Mouse (Mus musculus) heart, postnatal 4 days (tissue): ENCODE data around the gene Olfr652. TPM values are rescaled to one million over a fixed set of nuclear protein-coding genes. Genes with fewer than 3 reads are reported as not detected.

ENCODE experiments used
- DNase-seq: peaks from one replicate; pipeline ENCODE4 v3.0.0; 2021
- total RNA-seq, 2 experiments: library from RNA; stranded (reverse); gene quantifications; 2 replicates each; pipeline ENCODE4 v1.2.3; 2021

Olfr652 gene
- not detected for total RNA-seq

DNA sequence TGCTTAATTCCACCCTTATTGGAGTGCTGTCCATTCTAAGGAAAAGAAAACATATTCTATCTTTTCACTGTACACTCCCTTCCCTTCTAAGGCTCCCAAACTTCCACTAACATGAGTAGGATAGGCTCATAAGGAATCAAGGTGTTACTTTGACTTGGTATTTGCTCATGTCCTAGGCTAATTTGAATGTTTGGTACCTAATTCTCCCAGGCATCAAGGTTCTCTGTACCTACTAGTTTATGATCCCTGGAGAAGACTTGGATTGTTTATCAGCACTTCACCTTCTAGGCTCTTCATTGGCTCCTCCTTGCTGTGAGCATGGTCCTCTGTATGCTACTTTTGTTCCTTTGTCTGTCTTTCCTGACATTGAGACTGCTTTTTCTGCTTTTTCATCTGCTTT is at the start of gene Olfr652:
Gene Olfr652, plus strand, starts transcription at position 301 of the 400 bp plus-strand sequence.
- no peak for DNase-seq

DNA sequence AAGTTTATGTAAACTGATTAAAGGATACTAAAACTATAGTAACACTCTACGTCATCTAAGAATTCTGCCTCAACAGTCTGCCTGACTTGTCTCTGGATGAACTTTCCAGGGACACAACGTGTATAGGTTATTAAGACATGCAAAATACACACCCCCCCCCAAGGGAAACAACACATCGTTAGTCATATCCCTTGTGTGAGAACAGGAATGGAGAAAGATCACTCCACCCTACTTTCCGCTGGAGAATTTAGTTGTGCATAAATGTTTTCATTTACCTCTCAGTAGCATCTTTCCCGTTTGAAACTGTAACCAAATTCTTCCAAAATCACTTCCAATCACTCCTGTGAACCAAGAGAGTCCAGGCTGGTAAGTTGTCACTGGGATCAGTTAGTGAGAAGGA is 10.9 kb upstream of the Olfr652 start, which contains the start of gene Olfr651:
Gene Olfr651, plus strand, starts transcription at position 301 of the 400 bp plus-strand sequence.
- DNase-seq, result no peak

DNA sequence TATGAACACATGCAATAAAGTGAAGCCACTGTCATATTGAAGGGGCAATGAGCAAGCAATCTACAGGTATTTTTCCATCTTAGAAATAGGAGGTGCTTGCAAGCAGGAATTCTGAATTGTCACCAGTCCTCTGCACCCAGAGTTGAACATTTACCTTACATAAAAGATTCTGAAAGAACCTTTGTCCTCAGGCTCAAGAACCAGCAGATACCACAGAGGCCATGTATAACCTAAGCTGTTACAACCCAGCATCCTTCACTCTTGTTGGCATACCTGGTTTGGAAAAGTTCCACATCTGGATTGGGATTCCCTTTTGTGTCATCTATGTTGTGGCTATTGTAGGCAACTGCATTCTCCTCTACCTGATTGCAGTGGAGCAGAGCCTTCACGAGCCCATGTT is 8.0 kb upstream of the Olfr652 start:
- no peak for DNase-seq

DNA sequence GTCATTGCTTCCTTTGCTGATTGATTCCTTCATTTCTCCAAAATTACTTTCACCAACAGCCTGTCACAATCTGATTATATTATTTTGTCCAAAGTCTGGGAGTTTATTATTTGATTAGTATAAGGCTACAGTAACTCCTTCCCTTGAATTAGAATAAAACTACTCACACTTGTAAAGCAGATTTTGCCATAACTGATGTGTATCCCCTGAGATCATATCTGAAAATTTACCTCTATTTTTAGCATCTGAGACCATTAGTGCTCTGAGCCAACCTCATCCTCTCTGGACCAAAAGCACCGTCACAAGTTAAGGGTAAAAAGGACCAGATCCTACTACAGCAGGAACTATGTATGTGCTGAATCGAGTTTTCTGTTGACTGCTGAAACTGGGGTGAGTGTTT is 16.3 kb downstream of the Olfr652 start, which contains the start of gene Olfr653:
Gene Olfr653, plus strand, starts transcription at position 301 of the 400 bp plus-strand sequence.
- DNase-seq, result no peak

DNA sequence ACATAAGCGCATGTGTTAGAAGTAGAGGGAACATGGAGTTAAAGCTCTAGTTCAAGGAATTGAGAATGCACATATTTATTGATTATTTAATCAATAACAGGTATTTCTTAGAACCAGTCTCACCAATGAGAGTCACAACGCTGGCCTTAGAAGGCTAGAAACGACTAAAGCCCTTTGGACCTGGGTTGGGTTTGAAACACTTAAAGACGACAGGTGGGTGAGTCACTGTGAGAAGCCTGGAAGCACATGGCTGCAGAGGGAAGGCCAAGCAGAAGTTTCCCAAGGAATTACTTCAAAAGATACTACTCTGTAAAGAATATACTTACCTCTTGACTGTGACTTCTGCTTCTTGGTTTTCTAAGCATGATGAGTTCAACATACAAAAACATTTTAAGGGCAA is 20.1 kb downstream of the Olfr652 start:
- no peak for DNase-seq

DNA sequence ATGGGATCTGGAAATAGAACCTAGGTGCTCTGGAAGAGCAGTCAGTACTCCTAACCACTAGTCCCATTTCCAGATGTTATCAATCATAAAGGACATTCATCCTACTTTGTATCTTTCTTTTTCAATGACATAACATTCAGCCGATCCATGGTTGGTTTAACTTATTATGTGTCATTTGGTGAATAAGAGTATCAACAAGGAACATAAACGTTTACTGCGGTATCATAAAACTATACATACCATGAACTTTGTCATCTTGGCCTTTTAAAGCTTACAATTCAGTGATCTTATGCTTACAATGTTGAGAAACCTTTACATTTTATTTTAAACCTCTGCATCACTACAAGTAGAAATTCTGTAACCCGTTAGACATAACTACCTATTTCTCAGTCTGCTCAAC is 20.7 kb downstream of the Olfr652 start:
- DNase-seq, result no peak

DNA sequence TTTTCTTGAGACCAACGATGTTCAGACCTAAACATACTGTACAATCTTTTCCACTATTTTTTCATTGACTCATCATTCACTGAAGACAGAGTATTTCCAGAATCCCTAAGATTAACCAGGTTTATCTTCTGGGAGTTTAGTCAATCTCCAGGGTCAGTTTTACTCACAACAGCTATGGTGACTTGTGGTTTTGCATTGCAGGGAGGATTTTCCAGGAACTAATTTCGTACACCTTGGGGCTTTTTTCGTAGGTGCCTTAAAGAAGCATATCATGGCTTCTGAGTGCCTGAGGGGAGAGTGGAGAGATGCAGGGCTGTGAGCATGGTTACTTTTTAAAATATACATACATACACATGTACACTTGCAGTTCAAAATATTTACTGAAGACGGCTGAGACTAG is 26.0 kb downstream of the Olfr652 start, which contains the start of gene Olfr654:
Gene Olfr654, plus strand, starts transcription at position 301 of the 400 bp plus-strand sequence.
- no peak for DNase-seq

DNA sequence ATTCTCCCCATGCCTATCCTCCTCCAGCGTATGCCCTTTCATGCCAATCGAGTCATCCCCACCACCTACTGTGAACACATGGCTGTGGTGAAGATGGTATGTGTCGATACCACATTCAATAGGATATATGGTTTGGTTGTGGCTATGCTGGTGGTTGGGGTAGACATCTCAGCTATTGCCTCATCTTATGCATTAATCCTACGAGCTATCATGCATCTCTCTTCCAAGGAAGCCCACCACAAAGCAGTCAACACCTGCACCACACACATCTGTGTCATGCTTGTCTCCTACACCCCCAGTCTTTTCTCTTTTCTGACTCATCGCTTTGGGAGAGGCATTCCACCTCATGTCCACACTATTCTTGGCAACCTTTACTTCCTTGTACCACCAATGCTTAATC is 27.6 kb downstream of the Olfr652 start:
- no peak for DNase-seq

DNA sequence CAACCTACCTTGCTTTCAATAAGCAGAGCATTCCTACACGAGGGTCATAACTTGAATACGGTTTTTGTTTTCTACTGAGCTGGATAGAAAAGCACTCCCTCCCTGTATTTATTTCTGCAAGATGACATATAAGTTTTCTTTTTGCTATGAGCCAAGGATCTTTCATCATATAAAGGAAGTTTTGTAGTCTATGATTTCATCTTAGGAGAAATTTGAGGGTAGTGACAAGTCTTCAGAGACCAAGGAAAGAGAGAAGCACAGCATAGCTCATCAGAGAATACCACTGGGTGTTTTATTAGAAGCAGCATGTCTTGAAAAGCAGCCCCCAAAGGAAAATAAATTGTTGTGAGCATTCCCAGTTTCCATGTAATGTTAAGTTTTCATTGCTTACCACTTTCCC is 41.0 kb downstream of the Olfr652 start, which contains the start of gene Olfr655:
Gene Olfr655, minus strand, starts transcription at position 101 of the 400 bp plus-strand sequence.
- DNase-seq, result no peak

DNA sequence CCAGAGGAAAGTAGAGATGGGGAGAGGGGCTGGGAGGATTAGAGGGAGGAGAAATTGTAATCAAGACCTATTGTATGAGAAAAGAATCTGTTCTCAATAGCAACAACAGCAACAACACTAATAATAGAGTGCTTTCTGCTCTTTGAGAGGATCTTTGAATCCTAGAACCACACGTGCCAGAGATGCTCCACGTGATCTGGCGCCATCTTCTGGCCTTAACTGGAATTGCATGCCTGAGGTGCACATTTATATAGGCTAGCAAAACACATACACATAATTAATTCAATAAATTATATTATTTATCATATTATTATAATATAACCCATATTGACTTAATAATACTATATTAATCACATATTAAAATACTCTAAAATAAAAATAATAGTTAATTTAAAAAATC is 42.5 kb downstream of the Olfr652 start:
- DNase-seq, result peak; percentile 40

DNA sequence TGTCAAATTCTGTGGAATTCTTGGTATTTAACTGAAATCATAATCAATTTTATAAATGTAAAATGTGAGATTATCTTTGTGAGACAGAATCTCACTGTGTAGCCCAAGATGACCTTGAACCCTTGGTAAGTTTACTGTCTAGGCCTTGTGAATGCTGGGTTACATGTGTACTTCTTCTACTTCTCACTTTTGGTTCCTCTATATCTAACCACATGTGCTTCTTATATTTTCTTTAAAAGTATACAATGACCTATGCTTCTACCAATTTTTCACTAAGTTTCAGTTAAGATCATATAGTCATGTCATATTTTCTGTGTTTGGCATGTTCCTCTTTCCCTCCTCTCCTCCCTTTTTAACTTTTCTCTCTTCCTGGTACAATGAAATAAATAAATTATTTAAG is 44.0 kb downstream of the Olfr652 start:
- DNase-seq, result no peak

DNA sequence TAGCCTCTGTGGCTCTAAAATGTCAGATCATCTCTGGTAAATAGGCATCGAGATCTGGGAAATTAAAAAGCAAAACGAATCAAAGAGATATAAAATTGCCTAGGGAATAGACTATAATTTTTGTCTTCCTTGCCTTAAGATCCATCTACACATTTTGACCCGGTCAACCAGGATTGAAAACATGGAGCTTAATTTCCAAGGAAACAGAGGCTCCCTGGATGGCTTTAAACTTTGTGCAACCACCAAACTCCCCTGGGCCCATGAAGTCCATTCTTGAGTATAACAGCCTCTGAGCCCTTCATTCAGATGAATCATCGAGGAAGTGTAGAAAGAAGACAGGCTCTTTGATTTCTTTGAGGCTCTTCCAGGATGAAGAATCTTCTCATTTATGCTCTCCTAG is 53.0 kb downstream of the Olfr652 start, which contains the start of gene Olfr656:
Gene Olfr656, plus strand, starts transcription at position 301 of the 400 bp plus-strand sequence.
- DNase-seq, result no peak

Other genes starting within 250 kb of the Olfr652 start
- gene Trim12a, start 245.4 kb upstream of the Olfr652 start, total RNA-seq, result 1 to 10 TPM; 5.9 to 7.5 TPM
- gene Trim34b, start 231.4 kb upstream of the Olfr652 start, total RNA-seq, result under 1 TPM; 0.16 to 0.21 TPM
- 1 to 10 TPM; 3.8 to 4.2 TPM for gene Trim12c, start 207.5 kb upstream of the Olfr652 start, total RNA-seq
- under 1 TPM in 1 of 2 experiments, not detected in 1; 0.11 TPM for gene Trim30b, start 191.0 kb upstream of the Olfr652 start, total RNA-seq
- gene Trim30c, start 160.1 kb upstream of the Olfr652 start, total RNA-seq, result not detected
- gene Trim30a, start 95.7 kb upstream of the Olfr652 start, total RNA-seq, result 1 to 10 TPM; 1.4 to 1.8 TPM
- gene Trim30d, start 53.1 kb upstream of the Olfr652 start, total RNA-seq, result under 1 TPM; 0.26 to 0.38 TPM
- not detected for gene Olfr651, start 10.8 kb upstream of the Olfr652 start, total RNA-seq
- not detected for gene Olfr653, start 16.4 kb downstream of the Olfr652 start, total RNA-seq
- not detected for gene Olfr654, start 26.1 kb downstream of the Olfr652 start, total RNA-seq
- not detected for gene Olfr655, start 40.9 kb downstream of the Olfr652 start, total RNA-seq
- gene Olfr656, start 53.1 kb downstream of the Olfr652 start, total RNA-seq, result not detected
- gene Olfr657, start 63.9 kb downstream of the Olfr652 start, total RNA-seq, result not detected
- not detected for gene Olfr658, start 86.4 kb downstream of the Olfr652 start, total RNA-seq
- gene Olfr659, start 105.9 kb downstream of the Olfr652 start, total RNA-seq, result not detected
- gene Olfr661, start 125.6 kb downstream of the Olfr652 start, total RNA-seq, result not detected
- gene Usp17le, start 216.6 kb downstream of the Olfr652 start, total RNA-seq, result not detected